Mouse (Mus musculus) cerebellum, adult 11 months (tissue): Measurements from ENCODE around the gene Gm17124.
"Not testable (repeated sequence)": the region's sequence is repeated elsewhere in the genome, so short reads cannot be mapped to it uniquely, and the experiment has no call there.

Source experiments
- DNase-seq: peaks from one replicate; pipeline ENCODE4 v3.0.0; 2022

Gene Gm17124

GRCm38 (mm10) chr14:42599782-42600181 is at the start of gene Gm17124:
Gene Gm17124 (minus strand): TSS chr14:42599882.
- DNase-seq = not testable (repeated sequence)

DNA sequence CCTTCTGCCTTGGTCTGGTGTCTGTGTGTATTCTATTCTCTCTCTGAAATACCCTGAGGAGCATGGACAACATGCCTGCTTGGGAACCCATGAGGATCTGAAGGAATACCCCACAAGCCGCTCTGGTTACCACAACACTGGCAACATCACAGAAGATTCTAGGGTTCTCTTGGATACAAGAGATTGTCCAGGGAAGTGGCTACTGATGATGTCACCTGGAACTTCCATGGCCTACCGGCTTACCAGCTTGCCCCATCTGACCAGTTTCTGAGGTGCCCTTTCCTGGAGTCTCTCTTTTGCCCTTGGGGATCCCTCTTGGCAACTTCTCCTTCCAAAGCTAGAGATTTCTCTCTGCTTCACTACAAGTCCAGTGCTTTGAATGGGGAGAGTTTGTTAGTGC is 42.1 kb upstream of the Gm17124 start, which contains the start of gene Gm3633:
Gm3633 (minus strand) TSS at position 101 of the 400 bp plus-strand sequence.
- DNase-seq = not testable (repeated sequence)
